Mouse (Mus musculus): ENCODE data around the gene Lmo1. TPM values are rescaled to one million over a fixed set of nuclear protein-coding genes. Genes with fewer than 3 reads are reported as not detected.
A peak's percentile ranks its signal among the peaks of the same experiment; 100 is the strongest.

Lmo1 gene
- total RNA-seq (2021), result 10 to 100 TPM; 64.9 to 68.3 TPM

GRCm38 (mm10) chr7:109174949-109175669, at the start of gene Lmo1:
Gene Lmo1, minus strand, starts transcription at chr7:109175207.
- DNase-seq, result peak; percentile 37 to 42

DNA sequence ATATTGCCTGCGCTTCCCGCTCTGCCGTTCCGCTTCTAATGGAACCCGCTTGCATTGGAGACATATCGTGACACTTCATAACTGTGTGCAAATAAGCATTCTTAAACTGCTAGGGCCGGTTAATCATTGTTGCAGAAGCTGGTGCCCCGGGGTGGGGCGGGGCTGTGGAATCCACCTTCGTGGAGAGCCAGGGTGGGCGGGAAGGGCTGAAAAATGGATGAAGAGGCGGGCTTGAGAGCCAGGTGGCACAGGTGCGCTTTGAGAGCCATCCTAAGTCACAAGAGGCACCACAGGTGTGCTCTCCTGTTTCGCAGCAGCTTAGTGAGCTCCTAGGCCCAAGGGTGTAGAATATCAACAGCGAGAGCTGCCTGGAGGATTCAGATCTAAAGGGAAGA, 46.7 kb upstream of the Lmo1 start:
- DNase-seq, result no peak

GRCm38 (mm10) chr7:109220766-109221715, 46.0 kb upstream of the Lmo1 start:
- no peak for DNase-seq

- DNase-seq, result no peak
Observed at GRCm38 (mm10) chr7:109220026-109220425, 45.0 kb upstream of the Lmo1 start.

- DNase-seq, result no peak
Observed at GRCm38 (mm10) chr7:109218977-109219271, 43.9 kb upstream of the Lmo1 start.

DNA sequence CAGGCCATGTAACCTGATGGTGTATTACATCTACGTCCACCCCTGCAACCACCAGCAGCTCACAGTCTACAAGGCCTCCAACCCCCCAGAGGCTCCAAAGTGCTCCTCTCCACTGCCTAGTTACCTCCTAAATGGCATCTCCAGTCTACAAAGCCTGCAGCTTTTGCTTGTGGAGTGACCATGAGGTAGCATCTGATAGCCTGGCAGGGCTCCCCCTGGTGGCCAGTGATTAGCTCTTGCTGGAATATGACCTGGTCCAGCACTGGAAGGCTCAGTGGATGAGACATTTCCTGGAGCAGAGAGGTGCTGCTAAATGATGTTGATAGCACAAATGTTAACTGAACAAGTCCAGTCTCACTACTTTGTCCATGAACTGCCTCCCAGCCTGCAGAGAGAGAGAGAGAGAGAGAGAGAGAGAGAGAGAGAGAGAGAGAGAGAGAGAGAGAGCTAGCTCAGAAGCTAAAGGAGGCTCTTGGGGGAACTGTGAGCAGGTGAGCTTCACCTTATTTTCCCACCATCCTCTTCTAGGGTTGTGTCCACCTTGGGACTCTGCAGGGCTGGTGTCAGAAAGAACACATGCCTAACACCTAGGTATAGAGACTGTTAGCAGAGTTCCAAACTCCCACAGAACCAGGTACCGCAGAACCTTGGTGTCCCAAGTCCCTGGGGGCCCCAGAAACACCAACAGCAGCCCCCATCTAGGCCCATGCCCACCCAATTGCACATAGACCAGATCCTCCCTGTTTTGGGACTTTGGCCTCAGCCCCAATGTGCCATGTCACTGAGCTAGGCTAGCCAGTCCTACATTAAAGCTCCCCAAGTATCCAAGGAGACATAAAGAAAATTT, 43.3 kb upstream of the Lmo1 start:
- peak; percentile 64 to 67 for DNase-seq

GRCm38 (mm10) chr7:109209804-109210203, 34.8 kb upstream of the Lmo1 start:
- no peak for DNase-seq

- no peak for DNase-seq
Observed at GRCm38 (mm10) chr7:109207811-109208210, 32.8 kb upstream of the Lmo1 start.

DNA sequence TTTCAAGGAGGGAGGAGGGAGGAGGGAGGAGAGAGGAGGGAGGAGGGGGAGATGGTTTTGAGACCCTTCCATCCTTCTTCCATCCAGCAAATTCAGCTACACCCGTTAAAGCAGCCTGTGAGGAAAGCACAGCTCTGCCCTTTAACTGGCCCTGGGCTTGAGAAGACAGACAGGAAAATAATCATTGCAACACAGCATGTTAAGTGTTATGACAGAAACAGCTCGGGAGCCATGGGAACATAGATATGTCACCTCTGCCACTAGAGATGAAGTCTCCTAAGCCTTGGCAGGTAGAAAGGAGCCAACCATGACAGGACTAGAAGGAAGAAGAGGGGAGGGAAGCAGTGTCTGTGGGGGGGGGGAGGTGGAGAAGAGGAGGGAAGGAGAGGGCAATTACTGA, 31.4 kb upstream of the Lmo1 start:
- DNase-seq, result no peak

- DNase-seq, result no peak
Observed at GRCm38 (mm10) chr7:109203140-109203539, 28.1 kb upstream of the Lmo1 start.

DNA sequence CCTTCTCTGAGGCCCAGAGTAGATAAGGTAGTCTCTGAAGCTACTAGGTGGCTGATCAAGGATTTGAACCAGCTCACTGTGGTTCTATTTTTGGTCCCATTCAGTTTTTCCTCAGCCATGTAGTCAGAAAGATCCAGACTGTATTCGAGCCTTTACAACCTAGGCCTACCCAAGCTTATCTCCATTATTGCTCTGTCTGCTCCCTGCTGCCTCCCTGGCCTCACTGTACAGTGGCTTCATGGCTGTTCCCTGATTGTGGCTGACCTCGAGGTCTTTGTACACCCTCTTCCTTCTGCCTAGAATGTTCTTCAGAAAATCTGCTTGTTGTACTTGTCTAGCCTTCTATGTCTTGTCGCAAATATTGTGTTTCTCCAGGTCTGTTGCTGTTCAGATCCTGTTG, 25.6 kb upstream of the Lmo1 start:
- no peak for DNase-seq

DNA sequence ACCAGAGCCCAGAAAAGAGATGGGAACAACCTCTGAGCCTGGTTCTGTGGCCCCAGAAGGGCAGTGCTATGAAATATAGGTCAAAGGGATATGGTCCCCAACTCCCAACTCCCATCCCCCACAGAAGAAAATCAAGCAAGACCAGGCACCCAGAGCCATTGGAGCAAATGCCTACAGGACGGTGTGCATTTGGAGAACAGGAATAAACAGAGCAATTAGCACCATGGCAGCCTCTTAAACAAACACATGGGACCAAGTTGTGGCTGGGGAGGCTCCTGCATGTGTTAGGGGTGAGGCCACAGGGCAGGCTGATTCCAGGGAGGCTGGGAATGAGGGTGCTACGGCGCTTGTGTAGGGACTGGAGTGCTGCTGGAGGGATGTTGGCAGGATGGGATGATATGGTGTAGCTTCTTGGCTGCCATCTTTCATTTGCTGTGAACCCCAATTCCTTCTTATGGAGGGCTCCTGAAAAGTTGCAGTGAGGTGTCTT, 22.2 kb upstream of the Lmo1 start:
- DNase-seq, result no peak

GRCm38 (mm10) chr7:109196399-109197082, 21.5 kb upstream of the Lmo1 start:
- DNase-seq, result no peak

- DNase-seq, result no peak
Observed at GRCm38 (mm10) chr7:109195982-109196381, 21.0 kb upstream of the Lmo1 start.

- no peak for DNase-seq
Observed at GRCm38 (mm10) chr7:109194850-109195249, 19.8 kb upstream of the Lmo1 start.

GRCm38 (mm10) chr7:109187244-109188035, 12.4 kb upstream of the Lmo1 start:
- DNase-seq, result peak; percentile 55 to 65

DNA sequence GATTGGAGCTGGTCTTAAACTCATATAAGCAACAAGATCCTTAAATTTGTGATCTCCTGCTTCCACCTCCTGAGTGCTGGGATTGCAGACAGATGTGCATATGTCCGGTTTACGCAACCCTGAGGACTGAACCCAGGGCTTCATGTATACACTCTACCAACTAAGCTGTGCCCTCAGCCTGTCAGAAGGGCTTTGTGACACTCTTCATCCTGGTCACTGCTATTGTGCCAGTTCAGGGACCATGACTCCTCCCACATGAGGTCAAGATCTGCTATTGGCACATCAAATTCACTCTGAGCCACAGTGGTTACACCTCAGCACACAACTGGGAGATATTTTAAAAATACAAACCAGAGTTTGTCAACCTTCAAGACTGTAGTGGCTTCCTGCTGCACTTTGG, 11.0 kb upstream of the Lmo1 start:
- DNase-seq, result no peak

DNA sequence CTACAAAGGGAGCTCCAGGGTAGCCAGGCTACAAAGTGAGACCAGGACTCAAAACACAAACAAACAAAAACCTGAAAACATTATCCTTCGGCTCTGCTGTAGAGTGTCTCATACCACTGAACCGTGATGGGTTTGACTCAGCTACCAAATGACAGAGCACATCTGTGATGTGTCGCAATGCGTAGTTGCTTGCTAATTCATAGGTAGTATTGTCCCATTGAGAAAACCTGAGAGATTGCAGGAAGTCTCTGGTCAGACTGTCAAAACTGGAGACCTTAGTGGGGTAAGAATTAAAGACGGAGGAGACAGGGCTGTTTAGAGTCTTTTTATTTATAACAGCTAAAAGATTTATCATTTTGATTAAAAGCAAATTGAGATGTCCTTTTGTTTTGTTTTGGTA, 10.6 kb upstream of the Lmo1 start:
- DNase-seq, result no peak

GRCm38 (mm10) chr7:109176688-109177087, 1.7 kb upstream of the Lmo1 start:
- DNase-seq, result no peak

- no peak for DNase-seq
Observed at GRCm38 (mm10) chr7:109175670-109176625, 941 bp upstream of the Lmo1 start.
